Mouse (Mus musculus) layer of hippocampus, postnatal 25 days (tissue): ENCODE measurements at regions not wholly inside any gene's neighbourhood (a gene's known extent, or its start where the extent isn't known, plus 50 kb on each side); places are given as distances from the start of the nearest gene placed in this dataset.
"Not testable (repeated sequence)": the region's sequence is repeated elsewhere in the genome, so short reads cannot be mapped to it uniquely, and the experiment has no call there.

Experiments used
- DNase-seq, 2 experiments: peaks; one replicate each; pipeline ENCODE4 v3.0.0; 2022; ENCODE audit warnings: mixed read lengths in 2 of 2, low spot score in 1 of 2; ENCODE audit errors: extremely low spot score in 1 of 2

DNA sequence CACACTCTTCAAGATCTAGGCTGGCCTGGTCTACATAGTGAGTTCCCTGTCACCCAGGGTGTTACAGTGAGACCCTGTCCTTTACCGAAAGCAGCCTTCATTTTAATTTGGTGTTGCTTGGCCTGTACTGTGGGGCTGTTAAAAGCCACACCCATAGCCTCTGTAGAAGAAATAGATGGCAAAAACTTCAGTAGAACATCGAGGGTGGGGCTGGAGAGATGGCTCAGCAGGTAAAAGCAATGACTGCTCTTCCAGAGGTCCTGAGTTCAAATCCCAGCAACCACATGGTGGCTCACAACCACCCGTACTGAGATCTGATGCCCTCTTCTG is 74.3 kb upstream of the Cpsf6 start:
- DNase-seq, result no peak

DNA sequence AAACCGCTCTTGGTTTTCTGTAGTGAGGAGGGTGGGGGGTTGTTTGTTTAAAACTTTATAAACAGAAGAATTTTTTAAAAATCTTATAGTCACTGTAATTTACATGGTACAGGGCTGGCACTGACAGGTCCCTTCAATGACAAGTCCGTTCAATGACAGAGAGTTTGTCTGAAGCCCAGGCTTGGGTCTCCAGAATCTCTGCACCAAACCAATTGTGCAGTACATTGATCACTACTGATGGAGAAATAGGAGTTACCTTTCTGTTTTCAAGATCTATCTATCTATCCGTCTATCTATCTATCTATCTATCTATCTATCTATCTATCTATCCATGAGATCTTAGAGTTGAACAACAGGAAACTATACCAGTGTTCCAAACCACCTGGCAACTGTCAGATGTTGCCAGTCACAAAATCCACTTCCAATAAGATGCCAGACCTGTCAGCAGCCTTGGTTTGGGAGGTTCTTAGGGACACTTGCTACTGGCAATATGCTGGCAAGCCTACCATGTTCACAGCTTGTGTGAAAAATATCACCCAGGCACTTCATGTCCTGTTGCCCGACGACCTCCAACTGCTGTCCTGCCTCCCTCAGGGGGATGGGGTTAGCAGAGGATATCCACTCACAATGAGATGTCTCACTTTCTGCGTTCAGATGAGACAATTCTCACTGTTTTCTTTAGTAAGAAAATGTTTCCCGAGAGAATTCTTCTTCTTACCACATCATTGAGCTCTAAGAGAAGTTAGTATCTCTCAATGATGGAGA is 73.8 kb upstream of the Cpsf6 start:
- no peak for DNase-seq

- DNase-seq, result no peak
Measured at GRCm38 (mm10) chr10:117452190-117452950, 72.6 kb upstream of the Cpsf6 start.

- no peak for DNase-seq
Measured at GRCm38 (mm10) chr10:117451396-117452185, 71.8 kb upstream of the Cpsf6 start.

GRCm38 (mm10) chr10:117450631-117451030 is 70.8 kb upstream of the Cpsf6 start:
- no peak for DNase-seq

GRCm38 (mm10) chr10:117450240-117450569 is 70.4 kb upstream of the Cpsf6 start:
- DNase-seq, result no peak

GRCm38 (mm10) chr10:117449416-117450239 is 69.8 kb upstream of the Cpsf6 start:
- no peak for DNase-seq

GRCm38 (mm10) chr10:117448783-117449182 is 69.0 kb upstream of the Cpsf6 start:
- not testable (repeated sequence) for DNase-seq

- DNase-seq, result no peak
Measured at GRCm38 (mm10) chr10:117447626-117448025, 67.8 kb upstream of the Cpsf6 start.

- DNase-seq, result no peak
Measured at GRCm38 (mm10) chr10:117447206-117447605, 67.4 kb upstream of the Cpsf6 start.

DNA sequence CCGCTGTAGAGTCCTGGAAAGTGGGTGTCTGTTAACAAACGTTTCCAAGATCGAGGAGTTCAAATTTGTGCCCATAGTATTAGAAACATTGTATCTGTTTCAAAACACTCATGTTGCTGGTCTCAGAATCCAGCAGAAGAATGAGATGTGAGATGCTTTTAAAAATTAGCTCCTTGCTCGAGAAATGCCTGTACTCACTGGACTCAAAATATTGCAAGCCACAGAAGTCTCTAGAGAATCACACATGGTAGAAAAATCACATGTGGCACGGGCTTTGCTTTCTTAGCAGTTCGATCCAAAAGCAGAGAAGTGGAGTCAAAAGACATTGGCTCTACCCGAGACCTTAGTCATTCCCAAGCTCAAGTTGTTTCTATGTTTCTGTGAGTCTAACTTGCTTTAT is 67.0 kb upstream of the Cpsf6 start:
- no peak for DNase-seq

DNA sequence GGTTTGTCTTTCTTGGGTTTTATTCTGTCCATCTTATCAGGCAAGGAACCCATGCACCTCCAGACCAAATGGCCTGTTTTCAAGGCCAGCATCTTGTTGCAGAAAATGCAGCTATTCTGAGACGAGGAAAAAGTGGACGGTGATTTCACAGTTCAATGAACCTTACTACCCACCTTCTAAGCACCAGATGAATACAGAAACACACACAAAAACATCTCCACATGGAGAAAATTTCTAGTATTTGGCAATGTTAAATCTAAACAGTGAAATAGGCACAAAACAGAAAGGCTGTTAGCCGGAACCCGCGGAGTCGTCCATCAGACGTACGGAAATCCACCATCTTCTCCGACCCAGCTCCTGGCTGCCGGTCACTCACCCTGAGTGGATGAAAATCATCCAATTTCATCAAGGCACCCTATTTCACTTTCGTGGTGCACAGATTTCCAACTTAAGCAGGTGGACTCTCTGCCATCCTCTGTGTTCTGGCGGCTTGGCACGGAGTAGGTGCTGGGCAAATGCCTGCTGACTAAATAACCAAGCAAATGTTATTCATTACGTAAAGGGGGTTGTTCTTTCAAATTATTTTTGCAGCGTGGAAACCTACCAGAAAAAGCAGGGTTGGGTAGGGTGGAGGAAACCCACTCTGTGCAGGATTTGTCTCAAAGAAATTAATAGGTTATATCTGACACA is 66.1 kb upstream of the Cpsf6 start:
- DNase-seq, result peak in 1 of 2 experiments; percentile 23

DNA sequence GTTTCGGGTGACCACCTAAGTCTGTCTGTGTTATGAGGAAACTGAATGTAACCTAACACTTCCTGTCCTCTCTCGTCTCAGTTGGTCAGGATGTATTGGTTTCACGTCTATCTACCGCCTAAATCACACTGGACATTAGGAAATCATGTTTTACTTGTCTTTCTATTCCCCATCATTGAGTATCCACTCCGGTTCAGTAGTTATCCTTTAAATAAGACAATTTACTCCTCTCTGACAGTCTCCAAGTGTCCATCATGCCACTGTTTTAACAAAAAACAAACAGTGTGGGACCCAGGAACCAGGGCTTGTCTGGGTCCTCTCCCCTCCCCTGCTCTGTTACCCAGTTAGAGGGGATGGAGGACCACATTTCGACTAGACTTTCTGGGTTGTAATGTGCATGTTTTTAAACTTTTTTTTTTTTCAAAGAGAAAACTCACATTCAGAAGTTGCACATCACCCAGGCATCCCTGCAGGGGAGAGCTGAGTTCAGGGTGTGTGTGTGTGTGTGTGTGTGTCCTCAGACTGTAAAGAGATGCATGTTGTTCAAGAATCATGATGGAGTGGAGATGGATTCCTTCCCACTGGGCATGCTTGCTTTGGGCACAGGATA is 65.5 kb upstream of the Cpsf6 start:
- no peak for DNase-seq

DNA sequence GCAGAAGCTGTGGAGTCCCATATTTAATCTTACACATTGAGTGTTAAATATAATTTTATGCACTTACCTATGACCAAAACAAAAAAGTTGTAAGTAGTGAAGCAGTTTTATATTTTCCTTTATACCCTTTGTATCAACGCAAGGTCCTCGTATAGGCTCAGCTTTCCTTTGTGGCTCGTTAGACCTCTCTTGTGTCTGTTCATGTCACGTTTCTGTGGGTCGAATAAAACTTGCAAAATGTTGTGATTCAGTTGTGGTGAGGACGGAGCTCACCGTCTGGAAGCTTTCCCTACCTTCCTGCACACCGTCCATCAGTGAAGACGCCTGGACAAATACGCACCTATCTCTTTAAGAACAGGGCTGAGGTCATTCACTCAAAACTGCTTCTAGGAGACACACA is 64.9 kb upstream of the Cpsf6 start:
- no peak for DNase-seq

- no peak for DNase-seq
Measured at GRCm38 (mm10) chr10:117443426-117444350, 63.9 kb upstream of the Cpsf6 start.

GRCm38 (mm10) chr10:117441979-117442803 is 62.4 kb upstream of the Cpsf6 start:
- DNase-seq, result no peak

- no peak for DNase-seq
Measured at GRCm38 (mm10) chr10:117441121-117441978, 61.5 kb upstream of the Cpsf6 start.
